Mouse (Mus musculus): ENCODE results near the gene Dmwd. TPM values are rescaled to one million over a fixed set of nuclear protein-coding genes. Genes with fewer than 3 reads are reported as not detected.

Dmwd gene
- polyA plus RNA-seq, 1 experiment, result 83.1 TPM

GRCm38 (mm10) chr7:19046286-19047069, 29.5 kb upstream of the Dmwd start:
- H3K27me3 ChIP-seq (ENCODE audit: control insufficient read depth, insufficient read depth, insufficient read length), result no peaks in the 10 kb centered on the region
- no peaks in the 10 kb centered on the region for H3K79me3 ChIP-seq (ENCODE audit: low read depth)
- peaks cover 36% of the 10 kb centered on the region for H3K36me3 ChIP-seq (ENCODE audit: control insufficient read depth, insufficient read depth)
- H3K4me3 ChIP-seq (ENCODE audit: insufficient read depth, poor library complexity, severe bottlenecking), result no peak overlapping the region
- TF ChIP-seq FOSL1 (IDR thresholded peaks at IDR 0.05; ENCODE audit: insufficient read depth, low read length, poor library complexity, severe bottlenecking) (no peak), CTCF (IDR thresholded peaks at IDR 0.05; ENCODE audit: control insufficient read depth, insufficient read depth, insufficient read length) (no peak), MYOG (IDR thresholded peaks at IDR 0.05; ENCODE audit: control insufficient read depth, extremely low read depth, insufficient read length) (no peak), MAX (IDR thresholded peaks at IDR 0.05) (no peak), MYOD1 (IDR thresholded peaks at IDR 0.05; ENCODE audit: control insufficient read depth, insufficient read length, low read depth) (no peak), USF1 (IDR thresholded peaks at IDR 0.05; ENCODE audit: low read depth) (no peak), CEBPB (IDR thresholded peaks at IDR 0.05; ENCODE audit: low read depth) (no peak)
- no peak overlapping the region for H3ac ChIP-seq (ENCODE audit: control insufficient read depth, insufficient read length, low read depth)
- no peaks in the 10 kb centered on the region for H3K79me2 ChIP-seq (ENCODE audit: control insufficient read depth, insufficient read depth)

GRCm38 (mm10) chr7:19048006-19048527, 28.0 kb upstream of the Dmwd start:
- Histone ChIP-seq H3K4me3 (ENCODE audit: insufficient read depth, poor library complexity, severe bottlenecking) (no peak overlapping the region), H3K79me2 (ENCODE audit: control insufficient read depth, insufficient read depth) (no peaks in the 10 kb centered on the region), H3K27me3 (ENCODE audit: control insufficient read depth, insufficient read depth, insufficient read length) (no peaks in the 10 kb centered on the region), H3ac (ENCODE audit: control insufficient read depth, insufficient read length, low read depth) (no peak overlapping the region), H3K36me3 (ENCODE audit: control insufficient read depth, insufficient read depth) (peaks cover 31% of the 10 kb centered on the region), H3K79me3 (ENCODE audit: low read depth) (no peaks in the 10 kb centered on the region)
- TF ChIP-seq CEBPB (IDR thresholded peaks at IDR 0.05; ENCODE audit: low read depth) (no peak), MYOD1 (IDR thresholded peaks at IDR 0.05; ENCODE audit: control insufficient read depth, insufficient read length, low read depth) (no peak), MYOG (IDR thresholded peaks at IDR 0.05; ENCODE audit: control insufficient read depth, extremely low read depth, insufficient read length) (no peak), MAX (IDR thresholded peaks at IDR 0.05) (no peak)

- no peak for TF ChIP-seq FOSL1 (IDR thresholded peaks at IDR 0.05; ENCODE audit: insufficient read depth, low read length, poor library complexity, severe bottlenecking)
- TF ChIP-seq MYOG (IDR thresholded peaks at IDR 0.05; ENCODE audit: control insufficient read depth, extremely low read depth, insufficient read length), result no peak
- no peak for TF ChIP-seq MAX (IDR thresholded peaks at IDR 0.05)
- no peak for TF ChIP-seq CTCF (IDR thresholded peaks at IDR 0.05; ENCODE audit: control insufficient read depth, insufficient read depth, insufficient read length)
- TF ChIP-seq MYOD1 (IDR thresholded peaks at IDR 0.05; ENCODE audit: control insufficient read depth, insufficient read length, low read depth), result no peak
- TF ChIP-seq USF1 (IDR thresholded peaks at IDR 0.05; ENCODE audit: low read depth), result no peak
- no peak for TF ChIP-seq CEBPB (IDR thresholded peaks at IDR 0.05; ENCODE audit: low read depth)
- Histone ChIP-seq H3K36me3 (ENCODE audit: control insufficient read depth, insufficient read depth) (peaks cover 26% of the 10 kb centered on the region), H3K4me3 (ENCODE audit: insufficient read depth, poor library complexity, severe bottlenecking) (no peak overlapping the region)
Observed at GRCm38 (mm10) chr7:19049252-19049651, 26.8 kb upstream of the Dmwd start.

GRCm38 (mm10) chr7:19050172-19050571, 25.9 kb upstream of the Dmwd start:
- no peak for TF ChIP-seq CEBPB (IDR thresholded peaks at IDR 0.05; ENCODE audit: low read depth)
- TF ChIP-seq USF1 (IDR thresholded peaks at IDR 0.05; ENCODE audit: low read depth), result no peak
- no peak for TF ChIP-seq MYOD1 (IDR thresholded peaks at IDR 0.05; ENCODE audit: control insufficient read depth, insufficient read length, low read depth)
- no peak for TF ChIP-seq CTCF (IDR thresholded peaks at IDR 0.05; ENCODE audit: control insufficient read depth, insufficient read depth, insufficient read length)
- TF ChIP-seq MAX (IDR thresholded peaks at IDR 0.05), result no peak
- TF ChIP-seq FOSL1 (IDR thresholded peaks at IDR 0.05; ENCODE audit: insufficient read depth, low read length, poor library complexity, severe bottlenecking), result no peak
- TF ChIP-seq MYOG (IDR thresholded peaks at IDR 0.05; ENCODE audit: control insufficient read depth, extremely low read depth, insufficient read length), result no peak
- Histone ChIP-seq H3K4me3 (ENCODE audit: insufficient read depth, poor library complexity, severe bottlenecking) (no peak overlapping the region), H3K79me2 (ENCODE audit: control insufficient read depth, insufficient read depth) (no peaks in the 10 kb centered on the region), H3K79me3 (ENCODE audit: low read depth) (no peaks in the 10 kb centered on the region), H3ac (ENCODE audit: control insufficient read depth, insufficient read length, low read depth) (no peak overlapping the region), H3K27me3 (ENCODE audit: control insufficient read depth, insufficient read depth, insufficient read length) (no peaks in the 10 kb centered on the region), H3K36me3 (ENCODE audit: control insufficient read depth, insufficient read depth) (peaks cover 22% of the 10 kb centered on the region)

More at GRCm38 (mm10) chr7:19049252-19049651, 26.8 kb upstream of the Dmwd start:
- no peaks in the 10 kb centered on the region for H3K79me3 ChIP-seq (ENCODE audit: low read depth)
- no peaks in the 10 kb centered on the region for H3K79me2 ChIP-seq (ENCODE audit: control insufficient read depth, insufficient read depth)
- no peak overlapping the region for H3ac ChIP-seq (ENCODE audit: control insufficient read depth, insufficient read length, low read depth)
- no peaks in the 10 kb centered on the region for H3K27me3 ChIP-seq (ENCODE audit: control insufficient read depth, insufficient read depth, insufficient read length)

GRCm38 (mm10) chr7:19051161-19051560, 24.9 kb upstream of the Dmwd start:
- Histone ChIP-seq H3K4me3 (ENCODE audit: insufficient read depth, poor library complexity, severe bottlenecking) (no peak overlapping the region), H3K36me3 (ENCODE audit: control insufficient read depth, insufficient read depth) (peaks cover 22% of the 10 kb centered on the region)
- TF ChIP-seq USF1 (IDR thresholded peaks at IDR 0.05; ENCODE audit: low read depth) (no peak), MAX (IDR thresholded peaks at IDR 0.05) (no peak), MYOD1 (IDR thresholded peaks at IDR 0.05; ENCODE audit: control insufficient read depth, insufficient read length, low read depth) (no peak), CEBPB (IDR thresholded peaks at IDR 0.05; ENCODE audit: low read depth) (no peak), FOSL1 (IDR thresholded peaks at IDR 0.05; ENCODE audit: insufficient read depth, low read length, poor library complexity, severe bottlenecking) (no peak), MYOG (IDR thresholded peaks at IDR 0.05; ENCODE audit: control insufficient read depth, extremely low read depth, insufficient read length) (no peak), CTCF (IDR thresholded peaks at IDR 0.05; ENCODE audit: control insufficient read depth, insufficient read depth, insufficient read length) (no peak)

More at GRCm38 (mm10) chr7:19051161-19051560, 24.9 kb upstream of the Dmwd start:
- H3K79me2 ChIP-seq (ENCODE audit: control insufficient read depth, insufficient read depth), result no peaks in the 10 kb centered on the region
- no peaks in the 10 kb centered on the region for H3K79me3 ChIP-seq (ENCODE audit: low read depth)
- H3ac ChIP-seq (ENCODE audit: control insufficient read depth, insufficient read length, low read depth), result no peak overlapping the region
- H3K27me3 ChIP-seq (ENCODE audit: control insufficient read depth, insufficient read depth, insufficient read length), result no peaks in the 10 kb centered on the region

Data from C2C12 (cell line).